Mouse (Mus musculus) cerebral cortex, adult 2 months (tissue): ENCODE measurements around the gene Mymk.

Experiments
- WGBS: fragments of 180-500 bp; shearing (Covaris S2); methylation state at CpG from one replicate; pipeline ENCODE4 v1.1.7; 2018; 5-methylcytosine and 5-hydroxymethylcytosine counted together

Mymk gene

DNA sequence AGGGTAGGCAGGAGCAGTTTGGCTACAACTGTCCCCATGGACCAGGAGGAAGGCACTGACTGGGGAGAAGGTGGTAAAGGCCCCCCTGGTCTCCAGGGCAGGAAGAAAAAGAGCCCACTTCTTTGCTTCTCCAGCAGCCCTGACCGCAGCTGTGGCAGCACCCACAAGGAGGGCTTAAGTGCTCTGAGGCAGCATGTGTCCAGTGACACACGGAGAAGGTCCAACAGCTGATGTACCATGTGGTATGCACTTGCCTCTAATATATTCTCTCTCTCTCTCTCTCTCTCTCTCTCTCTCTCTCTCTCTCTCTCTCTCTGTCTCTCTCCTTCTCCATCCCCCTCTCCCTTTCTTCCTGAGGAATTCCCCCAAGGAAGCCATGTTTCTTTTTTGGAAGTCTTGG is at the start of gene Mymk:
Gene Mymk (minus strand): TSS at position 202 of the 400 bp plus-strand sequence.
- 74% methylated on average over 2 of the region's 2 CpGs for WGBS

GRCm38 (mm10) chr2:27120241-27120641 is 48.3 kb upstream of the Mymk start:
- WGBS = 53% methylated on average over 8 of the region's 8 CpGs

DNA sequence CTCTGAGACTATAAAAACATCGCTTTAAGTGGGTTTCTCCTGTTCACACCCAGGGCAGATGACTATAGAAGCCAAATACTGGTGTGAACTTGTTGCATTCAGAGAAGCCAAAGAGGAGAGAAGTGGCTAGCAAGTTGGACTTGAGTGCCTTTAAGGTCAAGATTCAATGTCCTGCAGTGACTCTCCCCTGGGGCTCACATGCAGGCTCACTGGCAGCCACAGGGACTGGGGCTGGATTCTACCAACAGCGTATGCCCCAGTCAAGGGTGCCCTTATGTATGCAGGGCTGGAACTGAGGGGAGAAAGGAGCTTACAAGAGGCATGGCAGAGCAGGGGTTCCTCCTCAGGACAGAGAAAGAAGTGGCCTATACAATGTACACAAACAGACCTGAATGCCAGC is 47.8 kb upstream of the Mymk start:
- 92% methylated on average over 2 of the region's 2 CpGs for WGBS

DNA sequence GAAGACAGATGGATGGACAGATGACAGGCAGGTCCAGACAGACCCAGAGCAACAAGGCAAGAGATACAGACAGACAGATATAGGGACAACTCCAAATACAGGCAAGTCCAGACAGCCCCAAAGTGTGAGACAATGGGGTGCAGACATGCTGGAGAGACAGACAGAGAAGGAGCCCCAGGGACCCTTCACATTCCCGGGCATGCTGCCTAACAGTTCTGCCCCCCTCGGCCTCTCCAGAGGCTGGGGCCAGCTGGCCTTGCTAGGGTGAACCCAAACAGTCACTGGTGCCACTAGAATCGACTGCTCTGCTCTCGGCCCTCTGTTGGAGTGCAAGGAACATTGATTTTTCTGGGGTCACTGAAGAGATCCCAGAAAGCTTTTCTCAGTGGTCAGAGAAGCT is 46.5 kb upstream of the Mymk start:
- 76% methylated on average over 4 of the region's 4 CpGs for WGBS

DNA sequence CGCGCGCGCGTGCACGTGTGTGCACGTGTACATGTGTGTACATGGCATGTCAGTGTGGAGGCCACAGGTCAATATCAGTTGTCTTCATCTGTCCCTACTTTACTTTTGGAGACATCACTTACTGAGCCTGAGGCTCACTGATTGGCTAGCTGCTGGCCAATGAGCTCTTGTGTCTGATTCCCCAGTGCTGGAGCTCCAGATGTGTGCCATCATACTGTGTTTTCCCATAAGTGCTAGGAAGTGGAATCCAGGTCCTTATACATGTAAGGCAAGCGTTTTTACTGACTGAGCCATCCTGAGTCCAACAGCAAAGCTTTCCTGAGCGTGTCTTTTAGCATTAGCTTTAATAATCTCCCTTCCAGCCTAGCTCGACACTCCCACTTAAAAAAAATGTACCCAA is 42.2 kb upstream of the Mymk start:
- 93% methylated on average over 10 of the region's 10 CpGs for WGBS

DNA sequence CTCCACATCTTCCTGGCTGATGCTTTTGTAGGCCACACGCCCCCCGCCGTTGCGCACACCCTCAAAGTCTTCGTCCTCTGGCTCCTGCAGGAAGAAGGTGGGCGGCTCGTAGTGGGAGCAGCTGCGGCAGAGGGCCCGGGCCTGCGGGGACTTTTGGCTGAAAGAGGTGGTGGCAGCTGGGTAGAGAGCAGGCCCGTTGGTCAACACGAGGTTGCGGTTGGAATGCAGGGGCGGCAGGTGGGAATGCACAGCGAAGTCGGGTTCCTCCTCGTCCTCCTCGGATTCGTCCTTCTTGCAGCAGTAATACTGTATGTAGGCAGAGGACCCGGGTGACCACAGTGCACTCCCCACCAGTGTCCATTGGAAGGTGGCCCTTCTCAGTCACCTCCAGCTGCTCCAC is 40.6 kb upstream of the Mymk start:
- WGBS = 58% methylated on average over 20 of the region's 20 CpGs

GRCm38 (mm10) chr2:27109052-27109451 is 37.1 kb upstream of the Mymk start:
- WGBS = 61% methylated on average over 5 of the region's 5 CpGs

DNA sequence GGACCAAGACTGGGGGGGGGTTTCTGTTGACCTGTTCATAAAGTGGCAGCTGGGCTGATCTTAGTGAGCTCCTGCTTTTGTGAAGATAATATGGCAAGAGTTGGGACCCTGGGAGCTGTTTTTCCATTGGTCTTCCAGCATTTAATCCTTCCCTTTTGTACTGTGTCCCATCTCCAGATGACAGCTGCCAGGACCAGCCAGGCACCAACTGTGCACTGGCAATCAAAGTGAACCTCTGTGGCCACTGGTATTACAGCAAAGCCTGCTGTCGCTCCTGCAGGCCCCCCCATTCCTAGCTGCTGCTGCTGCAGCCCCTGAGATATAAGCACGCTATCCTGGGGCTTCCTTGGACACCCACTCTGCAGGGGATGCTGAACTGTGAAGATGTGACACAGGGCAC is 36.2 kb upstream of the Mymk start:
- 61% methylated on average over 2 of the region's 2 CpGs for WGBS

- 67% methylated on average over 3 of the region's 3 CpGs for WGBS
Measured at GRCm38 (mm10) chr2:27106816-27107215, 34.8 kb upstream of the Mymk start.

DNA sequence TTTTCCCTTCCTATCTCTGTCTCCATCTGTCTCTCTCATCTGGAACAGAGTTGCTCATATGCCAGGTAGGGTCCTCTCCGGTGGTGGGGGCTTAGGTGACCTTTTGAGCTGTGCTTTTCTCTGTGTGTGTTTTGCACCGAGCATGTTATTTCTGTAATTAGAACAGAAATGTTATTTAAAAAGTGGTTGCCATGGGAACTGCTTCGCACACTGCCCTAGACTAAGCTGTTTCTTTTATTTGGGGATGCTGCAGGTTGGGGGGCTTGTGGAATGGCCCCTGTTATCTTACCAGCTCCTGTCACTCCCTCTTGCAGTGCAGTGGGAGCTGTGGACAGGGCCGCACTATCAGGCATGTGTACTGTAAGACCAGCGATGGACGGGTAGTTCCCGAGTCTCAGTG is 31.6 kb upstream of the Mymk start:
- WGBS = 38% methylated on average over 7 of the region's 7 CpGs

DNA sequence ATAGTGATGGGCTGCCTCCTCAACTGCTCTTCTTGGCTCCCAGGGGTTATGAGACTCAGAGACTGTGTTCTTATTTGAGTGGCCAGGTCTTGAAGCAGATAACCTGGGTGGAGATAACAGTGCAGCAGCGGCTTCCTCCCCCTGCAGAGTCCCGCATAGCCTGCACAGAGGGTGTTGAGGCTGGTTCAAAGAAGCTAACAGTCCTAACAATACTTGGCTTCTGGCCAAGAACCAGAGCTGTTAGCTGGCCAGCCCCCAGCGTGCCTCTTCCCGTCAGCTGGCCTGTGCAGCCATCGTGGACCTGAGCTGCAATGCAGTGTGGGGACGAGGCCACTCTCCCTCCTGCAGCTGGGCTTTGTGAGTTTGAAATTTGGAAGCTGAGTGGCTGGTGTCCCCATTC is 25.8 kb upstream of the Mymk start:
- 17% methylated on average over 6 of the region's 6 CpGs for WGBS

DNA sequence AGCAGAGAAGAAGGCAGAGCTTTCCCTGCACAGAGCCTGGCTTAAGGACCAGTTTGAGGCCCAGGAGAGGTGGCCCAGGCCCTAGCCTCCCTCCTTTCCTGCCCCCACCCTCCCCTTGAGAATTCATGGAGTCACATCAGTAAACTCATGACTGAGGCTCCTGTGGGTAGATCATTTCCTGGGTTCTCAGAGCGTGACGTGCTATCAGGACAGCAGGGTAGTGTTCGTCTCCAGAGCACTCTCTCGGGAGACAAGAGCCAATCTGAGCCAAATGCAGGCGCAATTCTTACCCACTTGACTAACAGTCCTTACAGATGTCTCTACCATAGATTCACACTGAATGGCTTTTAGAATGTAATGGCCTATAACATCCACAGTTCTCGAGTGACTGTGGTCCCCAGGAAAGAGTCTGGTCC is 25.3 kb upstream of the Mymk start:
- WGBS = 44% methylated on average over 6 of the region's 6 CpGs

GRCm38 (mm10) chr2:27096341-27096981 is 24.5 kb upstream of the Mymk start:
- WGBS = 29% methylated on average over 13 of the region's 13 CpGs

DNA sequence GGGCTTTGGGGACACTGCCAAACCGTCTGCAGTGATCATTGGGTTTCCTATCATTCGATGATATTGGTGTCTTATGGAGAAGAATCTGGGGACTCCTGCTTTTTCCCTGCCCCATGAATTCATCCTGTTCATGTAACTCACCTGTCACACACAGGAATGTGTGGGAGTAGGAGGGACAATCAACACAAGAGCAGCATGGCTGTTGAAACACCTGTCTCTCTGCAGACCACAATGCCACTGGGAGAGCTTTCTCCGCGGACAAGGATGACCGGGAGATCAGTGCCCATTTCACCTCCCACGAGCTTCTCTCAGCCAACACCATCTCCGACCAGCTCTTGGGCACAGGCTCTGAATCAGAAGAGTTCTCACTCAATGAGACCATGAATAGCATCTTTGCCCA is 23.2 kb upstream of the Mymk start:
- 86% methylated on average over 7 of the region's 7 CpGs for WGBS

DNA sequence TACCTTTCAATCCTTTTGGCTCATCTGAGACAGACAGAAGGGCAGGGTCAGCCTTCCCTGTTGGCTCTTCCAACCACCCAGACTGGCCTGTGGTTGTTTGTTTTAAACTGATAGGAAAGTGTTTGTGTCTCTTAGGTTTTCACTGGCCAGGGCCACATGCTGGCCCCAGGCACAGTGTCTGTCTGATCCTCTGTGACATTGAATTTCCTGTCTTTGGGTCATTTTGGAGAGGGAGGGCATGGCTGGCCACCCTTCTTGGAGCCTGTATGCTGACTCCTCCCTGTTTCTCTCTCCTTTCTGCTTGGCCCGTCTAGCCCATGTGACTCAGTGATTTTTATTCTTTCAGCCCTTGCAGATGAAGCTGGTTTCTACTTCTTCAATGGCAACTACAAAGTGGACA is 17.3 kb upstream of the Mymk start:
- WGBS = 63% methylated on average over 1 of the region's 1 CpGs

DNA sequence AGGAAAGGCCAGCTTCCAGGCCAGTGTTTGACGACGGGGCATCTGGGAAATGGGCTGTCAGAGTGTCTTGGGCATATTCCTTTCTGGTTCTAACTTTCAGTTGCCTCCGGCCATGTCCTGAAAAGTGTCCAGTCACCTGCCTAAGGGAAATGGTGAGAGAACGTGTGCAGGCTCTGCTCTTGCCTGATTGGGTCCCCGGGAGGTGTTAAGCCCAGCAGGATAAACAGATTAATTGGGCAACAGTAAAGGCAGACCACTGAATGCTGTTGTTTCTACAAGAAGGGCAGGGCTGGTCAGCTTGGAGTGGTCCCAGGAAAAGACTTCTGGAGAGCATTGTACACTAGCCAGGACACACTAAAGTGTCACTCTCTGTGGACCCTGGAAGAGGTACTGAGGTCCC is 16.7 kb upstream of the Mymk start:
- WGBS = 79% methylated on average over 5 of the region's 5 CpGs

GRCm38 (mm10) chr2:27088071-27088644 is 16.2 kb upstream of the Mymk start:
- 58% methylated on average over 18 of the region's 18 CpGs for WGBS

DNA sequence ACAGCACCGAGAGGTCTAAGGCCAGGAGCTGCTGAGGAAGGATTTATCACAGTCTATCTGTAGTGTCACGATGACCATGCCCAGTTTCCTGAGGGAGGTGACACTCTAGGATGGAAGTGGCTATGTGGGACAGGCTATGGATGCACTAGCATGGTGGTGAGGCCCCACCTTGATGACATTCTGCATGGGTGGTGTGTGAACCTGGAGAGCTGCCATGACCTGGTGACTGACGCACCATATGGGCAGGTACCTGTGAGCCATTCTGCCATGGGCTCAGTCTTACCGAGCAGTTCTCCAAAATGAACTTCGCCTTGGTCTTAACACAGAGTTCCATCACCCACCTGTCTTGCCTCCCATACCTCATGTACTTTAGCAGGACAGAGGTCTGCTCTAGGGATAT is 15.6 kb upstream of the Mymk start:
- 90% methylated on average over 5 of the region's 5 CpGs for WGBS

DNA sequence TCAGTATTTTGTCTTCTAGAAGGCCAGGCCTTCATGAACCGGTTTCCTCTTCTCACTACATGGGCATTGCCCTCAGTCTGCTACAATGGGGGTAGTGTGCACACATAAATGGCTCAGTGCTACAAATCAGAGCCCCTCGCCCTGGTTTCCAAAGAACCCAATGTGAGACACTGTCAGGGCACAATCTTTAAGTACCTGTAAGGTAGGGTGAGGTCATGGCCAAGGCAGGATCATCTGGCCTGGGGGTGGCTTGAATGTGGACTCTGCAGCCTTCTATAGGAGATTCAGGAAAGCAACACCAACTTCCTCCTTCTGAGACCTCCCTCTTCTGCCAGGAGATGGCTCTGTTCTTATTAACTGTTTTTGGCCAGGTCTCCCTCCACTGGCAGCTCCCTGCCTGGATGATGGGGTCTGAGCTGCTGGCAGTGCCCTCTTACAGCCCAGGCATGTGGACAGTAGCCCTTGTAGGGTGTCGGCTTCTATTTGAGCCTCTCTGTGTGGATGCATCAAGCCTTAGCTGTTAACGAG is 14.6 kb upstream of the Mymk start:
- 87% methylated on average over 4 of the region's 4 CpGs for WGBS

- WGBS = 49% methylated on average over 2 of the region's 2 CpGs
Measured at GRCm38 (mm10) chr2:27085801-27086200, 13.8 kb upstream of the Mymk start.

DNA sequence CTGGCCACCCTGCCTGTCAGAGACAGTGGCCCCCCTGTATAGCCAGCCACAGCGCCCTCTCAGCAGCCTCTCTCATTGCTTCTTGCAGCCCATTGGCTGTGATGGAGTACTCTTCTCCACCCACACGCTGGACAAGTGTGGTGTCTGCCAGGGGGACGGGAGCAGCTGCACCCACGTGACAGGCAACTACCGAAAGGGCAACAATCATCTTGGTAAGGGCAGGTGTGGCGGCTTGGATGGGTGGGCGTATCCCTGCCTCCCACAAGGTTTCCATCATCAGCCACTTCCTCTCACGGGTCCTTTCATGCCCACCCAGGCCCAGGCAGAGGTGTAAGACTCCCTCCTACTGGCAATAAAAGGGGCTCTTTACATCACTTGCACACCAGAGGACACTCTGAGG is 13.0 kb upstream of the Mymk start:
- 53% methylated on average over 8 of the region's 8 CpGs for WGBS

GRCm38 (mm10) chr2:27083761-27084475 is 11.9 kb upstream of the Mymk start:
- WGBS = 81% methylated on average over 12 of the region's 12 CpGs

DNA sequence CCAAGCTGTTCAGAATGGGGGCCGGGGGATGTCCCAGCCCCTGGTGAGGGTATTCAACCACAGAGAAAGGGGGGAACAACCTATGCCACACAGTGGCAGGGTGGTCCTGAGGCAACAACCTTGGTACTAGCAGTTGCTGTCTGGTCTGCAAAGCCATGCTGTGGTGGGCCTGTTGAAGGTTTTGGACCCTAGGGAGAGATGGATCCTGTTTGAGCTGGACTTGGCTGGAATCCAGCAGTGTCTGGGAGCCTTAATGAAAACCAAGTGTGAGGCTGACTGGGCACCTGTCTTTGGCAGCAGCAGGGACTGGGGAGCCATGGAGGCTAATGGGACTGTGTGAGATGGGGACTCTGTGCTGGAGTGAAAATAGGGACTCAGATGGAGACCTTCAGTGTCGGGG is 7.7 kb upstream of the Mymk start:
- 58% methylated on average over 2 of the region's 2 CpGs for WGBS
